Mouse (Mus musculus) midbrain, postnatal 0 days (tissue): Measurements from ENCODE around the gene Vmn2r8. TPM values are rescaled to one million over a fixed set of nuclear protein-coding genes. Genes with fewer than 3 reads are reported as not detected.
A peak's percentile ranks its signal among the peaks of the same experiment; 100 is the strongest.
"Not testable (repeated sequence)": the region's sequence is repeated elsewhere in the genome, so short reads cannot be mapped to it uniquely, and the experiment has no call there.

Experiments
- ATAC-seq: fragments of 200-750 bp; cut with Nextera tagmentation; 2 replicates; pipeline ENCODE4 v1.8.0; 2017; ENCODE audit warnings: moderate number of reproducible peaks, mild to moderate bottlenecking, moderate TSS enrichment, moderate library complexity; ENCODE audit not compliant: low FRiP score
- DNase-seq: peaks from one replicate; pipeline ENCODE4 v3.0.0-alpha.2; 2015; ENCODE audit warnings: low spot score
- H3K27ac ChIP-seq: fragments of 300-500 bp; sonication (generic); 2 replicates; pipeline ENCODE4 v1.5.1; 2014; ENCODE audit warnings: low read depth, mild to moderate bottlenecking, low read length, mixed read lengths
- H3K27me3 ChIP-seq: fragments of 300-500 bp; sonication (generic); 2 replicates; pipeline ENCODE4 v1.6.1; 2014; ENCODE audit warnings: low read length, control low read depth, mixed read lengths; ENCODE audit not compliant: insufficient read depth
- H3K36me3 ChIP-seq: fragments of 300-500 bp; sonication (generic); 2 replicates; pipeline ENCODE4 v1.6.1; 2014; ENCODE audit warnings: low read length, control low read depth, mixed read lengths; ENCODE audit not compliant: insufficient read depth
- H3K4me1 ChIP-seq: fragments of 300-500 bp; sonication (generic); 2 replicates; pipeline ENCODE4 v1.6.1; 2014; ENCODE audit warnings: mild to moderate bottlenecking, control low read depth, antibody characterized with exemption, low read length, mixed read lengths; ENCODE audit not compliant: insufficient read depth
- H3K4me2 ChIP-seq: fragments of 300-500 bp; sonication (generic); 2 replicates; pipeline ENCODE4 v1.6.1; 2014; ENCODE audit warnings: low read depth, mild to moderate bottlenecking, low read length, mixed read lengths; ENCODE audit not compliant: poor library complexity, severe bottlenecking
- H3K4me3 ChIP-seq: fragments of 300-500 bp; sonication (generic); 2 replicates; pipeline ENCODE4 v1.5.1; 2014; ENCODE audit warnings: low read depth, mild to moderate bottlenecking, low read length, moderate library complexity
- H3K9ac ChIP-seq: fragments of 300-500 bp; sonication (generic); replicated peaks from 2 replicates; pipeline ENCODE4 v1.6.1; 2014; ENCODE audit warnings: mild to moderate bottlenecking, low read length, moderate library complexity, mixed read lengths; ENCODE audit not compliant: poor library complexity, severe bottlenecking
- H3K9me3 ChIP-seq: fragments of 300-500 bp; sonication (generic); 2 replicates; pipeline ENCODE4 v1.6.1; 2016; ENCODE audit warnings: low read length, control low read depth
- CTCF ChIP-seq: IDR thresholded peaks from 2 replicates; pipeline ENCODE4 v1.5.1; 2016; ENCODE audit warnings: antibody characterized with exemption, mild to moderate bottlenecking
- WGBS: fragments of 180-500 bp; shearing (Covaris S2); extraction: QIAGEN DNeasy Blood & Tissue Kit; methylation state at CpG from one replicate; pipeline ENCODE4 v1.1.7; 2014; 5-methylcytosine and 5-hydroxymethylcytosine counted together
- polyA plus RNA-seq: library from polyadenylated mRNA; unstranded; fragments of >200 nt; fragmentation: Nextera tagmentation; extraction: Ambion mirVana; gene quantifications from 2 replicates; pipeline ENCODE4 v1.2.1, GENCODE M21; 2015
- total RNA-seq: library from RNA; depleted of rRNA; stranded (reverse); fragments of >200 nt; gene quantifications from 2 replicates; pipeline ENCODE4 v1.2.3, GENCODE M21; 2014

Gene Vmn2r8
- total and polyA plus RNA-seq, 2 experiments from 2014 or later, result not detected

DNA sequence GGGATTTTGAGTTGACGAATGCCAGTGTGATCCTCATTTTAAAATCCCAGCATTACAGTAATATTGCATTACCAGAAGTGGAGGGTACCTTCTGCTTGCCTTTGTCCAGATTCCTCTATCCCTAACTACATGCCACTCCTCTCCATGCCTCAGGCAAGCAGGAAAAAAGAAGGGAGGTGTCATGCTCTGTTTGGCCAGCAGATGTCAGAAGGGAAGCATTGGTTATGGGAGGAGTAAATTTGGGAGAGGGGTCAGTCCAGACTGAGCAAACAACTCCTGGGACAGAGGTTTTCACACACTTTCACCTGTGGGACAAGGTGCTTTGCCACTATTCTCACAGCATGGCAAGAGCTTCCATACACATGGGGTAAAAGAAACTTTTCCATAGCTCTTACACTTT lies 18.3 kb downstream of the Vmn2r8 start:
- not testable (repeated sequence) for H3K9me3 ChIP-seq, H3K27ac ChIP-seq, DNase-seq, H3K36me3 ChIP-seq, H3K4me3 ChIP-seq, H3K9ac ChIP-seq, H3K4me1 ChIP-seq, ATAC-seq, H3K27me3 ChIP-seq, H3K4me2 ChIP-seq
- peak; percentile 68 for TF ChIP-seq CTCF
- WGBS, result 32% methylated on average over 1 of the region's 1 CpGs

DNA sequence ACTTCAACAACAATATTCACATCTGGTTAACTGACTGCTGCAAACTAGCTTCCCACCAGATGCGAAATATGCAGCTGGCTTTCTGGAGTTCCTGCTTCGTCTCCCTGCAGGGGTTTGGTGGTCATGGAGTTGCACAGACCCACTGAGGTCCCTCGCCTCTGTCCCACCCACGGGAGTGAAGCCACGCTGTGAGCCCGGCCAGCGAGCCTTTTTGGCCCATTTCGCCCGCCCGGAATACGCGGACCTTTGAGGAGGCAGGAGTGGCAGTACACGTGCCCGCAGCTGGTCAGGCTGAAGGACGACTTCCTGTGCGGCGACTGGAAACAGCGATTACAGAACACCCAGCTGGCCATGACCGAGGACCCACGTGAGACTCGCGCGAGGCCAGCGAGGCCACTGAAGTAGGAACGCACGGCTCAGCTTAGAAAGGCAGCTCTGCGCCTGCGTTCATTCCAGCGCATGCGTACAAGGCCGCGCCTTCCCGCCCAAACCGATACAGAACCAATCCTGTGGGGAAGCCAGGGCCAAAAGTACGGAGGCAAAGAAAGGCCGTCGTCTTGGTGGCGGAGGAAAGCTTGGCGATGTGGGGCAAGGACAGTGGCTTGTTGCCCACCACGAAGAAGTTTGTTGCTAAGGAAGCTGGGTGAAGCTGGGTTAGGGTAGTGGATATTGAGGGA lies 33.9 kb downstream of the Vmn2r8 start, which contains the start of gene Rnf212:
Gene Rnf212, minus strand, starts transcription at position 353 of the 677 bp plus-strand sequence.
- ATAC-seq (no peak), DNase-seq (no peak)
- no peak within 1 kb of the TSS for H3K4me2 ChIP-seq
- no peak for TF ChIP-seq CTCF
- no peak within 1 kb of the TSS for H3K4me3 ChIP-seq
- H3K9me3 ChIP-seq, result no peaks in the 10 kb centered on the region
- no peaks in the 10 kb centered on the region for H3K27me3 ChIP-seq
- no peak within 1 kb of the TSS for H3K27ac ChIP-seq
- H3K9ac ChIP-seq, result no peak within 1 kb of the TSS
- H3K4me1 ChIP-seq, result no peaks in the 10 kb centered on the region
- H3K36me3 ChIP-seq, result no peaks in the 10 kb centered on the region
- 80% methylated on average over 40 of the region's 40 CpGs for WGBS

DNA sequence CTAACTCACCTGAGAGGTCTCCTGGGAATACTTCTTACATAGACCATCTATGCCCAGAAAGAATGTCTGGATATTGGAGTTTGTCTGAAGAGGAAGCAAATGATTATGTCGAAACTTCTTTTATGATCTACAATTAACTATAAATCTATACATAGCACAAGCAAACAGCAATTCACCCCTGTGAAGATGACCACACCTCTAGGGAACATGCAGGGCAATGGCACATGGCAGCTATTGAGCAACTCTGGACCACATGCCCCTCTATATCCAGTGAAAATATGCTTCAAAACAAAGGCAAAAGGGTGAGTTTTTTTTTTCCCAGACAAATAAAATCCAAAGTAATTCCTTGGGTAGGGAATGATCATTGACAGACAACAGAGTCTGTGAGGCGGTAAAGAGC lies 48.6 kb downstream of the Vmn2r8 start:
- no peak for ATAC-seq
- Histone ChIP-seq H3K4me2 (no peak overlapping the region), H3K36me3 (no peaks in the 10 kb centered on the region), H3K4me3 (no peak overlapping the region), H3K27me3 (no peaks in the 10 kb centered on the region), H3K4me1 (no peaks in the 10 kb centered on the region), H3K9me3 (no peaks in the 10 kb centered on the region), H3K27ac (no peak overlapping the region), H3K9ac (no peak overlapping the region)
- no peak for TF ChIP-seq CTCF
- DNase-seq, result no peak
- 88% methylated on average over 2 of the region's 2 CpGs for WGBS

DNA sequence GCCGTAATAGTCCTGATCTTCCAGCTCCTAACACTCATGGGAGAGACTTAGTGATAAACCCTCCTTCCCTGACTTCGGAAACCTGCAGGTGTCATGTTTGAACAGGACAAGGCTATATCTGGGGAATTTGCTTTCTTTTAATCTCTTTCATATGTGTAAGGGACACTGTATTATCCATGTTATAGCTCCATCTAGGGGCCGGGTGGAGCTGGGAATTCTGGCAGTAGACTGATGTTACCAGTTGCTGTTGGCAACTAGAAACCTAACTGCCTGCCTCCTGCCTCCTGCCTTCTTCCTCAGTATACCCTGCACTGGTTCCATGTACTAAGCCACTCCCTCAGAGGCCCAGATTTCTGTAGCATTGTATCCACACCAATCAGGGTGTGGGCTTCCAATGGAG lies 50.3 kb downstream of the Vmn2r8 start:
- no peak for ATAC-seq
- Histone ChIP-seq H3K9me3 (no peaks in the 10 kb centered on the region), H3K4me3 (no peak overlapping the region), H3K36me3 (no peaks in the 10 kb centered on the region), H3K4me2 (no peak overlapping the region), H3K4me1 (no peaks in the 10 kb centered on the region), H3K27ac (no peak overlapping the region), H3K9ac (no peak overlapping the region), H3K27me3 (no peaks in the 10 kb centered on the region)
- 65% methylated on average over 3 of the region's 3 CpGs for WGBS
- peak; percentile 32; the same call in 1 of the 2 replicates for TF ChIP-seq CTCF
- DNase-seq, result peak; percentile 4

DNA sequence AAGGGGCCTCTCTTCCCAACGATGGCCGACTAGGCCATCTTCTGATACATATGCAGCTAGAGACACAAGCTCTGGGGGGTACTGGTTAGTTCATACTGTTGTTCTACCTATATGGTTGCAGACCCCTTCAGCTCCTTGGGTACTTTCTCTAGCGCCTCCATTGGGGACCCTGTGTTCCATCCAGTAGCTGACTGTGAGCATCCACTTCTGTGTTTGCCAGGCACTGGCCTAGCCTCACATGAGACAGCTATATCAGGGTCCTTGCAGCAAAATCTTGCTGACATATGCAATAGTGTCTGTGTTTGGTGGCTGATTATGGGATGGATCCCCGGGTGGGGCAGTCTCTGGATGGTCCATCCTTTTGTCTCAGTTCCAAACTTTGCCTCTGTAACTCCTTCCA lies 57.4 kb downstream of the Vmn2r8 start:
- not testable (repeated sequence) for DNase-seq, H3K4me2 ChIP-seq, H3K4me1 ChIP-seq, H3K27ac ChIP-seq, H3K9ac ChIP-seq, H3K9me3 ChIP-seq, H3K4me3 ChIP-seq, ATAC-seq, H3K36me3 ChIP-seq, H3K27me3 ChIP-seq
- WGBS, result 88% methylated on average over 4 of the region's 4 CpGs

DNA sequence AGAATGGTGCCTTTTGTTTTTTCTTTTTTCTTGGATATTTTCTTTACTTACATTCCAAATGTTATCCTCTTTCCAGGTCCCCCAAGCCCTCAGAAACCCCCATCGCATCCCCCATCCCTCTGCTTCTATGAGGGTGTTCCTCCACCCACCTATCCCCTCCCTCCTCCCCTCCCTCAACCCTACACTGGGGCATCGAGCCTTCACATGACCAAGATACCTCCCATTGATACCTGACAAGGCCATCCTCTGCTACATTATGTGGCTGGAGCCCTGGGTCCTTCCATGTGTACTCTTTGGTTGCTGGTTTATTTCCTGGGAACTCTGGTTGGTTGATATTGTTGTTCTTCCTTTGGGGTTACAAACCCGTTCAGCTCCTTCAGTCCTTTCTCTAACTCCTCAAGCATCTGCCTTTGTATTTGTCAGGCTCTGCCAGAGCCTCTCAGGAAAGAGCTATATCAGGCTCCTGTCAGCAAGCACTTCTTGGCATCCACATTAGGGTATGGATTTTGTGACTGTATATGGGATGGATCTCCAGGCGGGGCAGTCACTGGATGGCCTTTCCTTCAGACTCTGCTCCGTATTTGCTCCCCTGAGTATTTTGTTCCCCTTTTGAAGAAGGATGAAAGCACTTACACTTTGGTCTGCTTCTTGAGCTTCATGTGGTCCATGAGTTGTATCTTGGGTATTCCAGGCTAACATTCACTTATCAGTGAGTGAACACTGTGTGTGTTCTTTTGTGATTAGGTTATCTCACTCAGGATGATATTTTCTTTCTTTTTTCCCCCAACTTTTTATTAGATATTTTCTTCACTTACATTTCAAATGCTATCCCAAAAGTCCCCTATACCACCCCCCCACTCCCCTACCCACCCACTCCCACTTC lies 58.1 kb downstream of the Vmn2r8 start:
- no peak for ATAC-seq

More for the DNA sequence above, 58.1 kb downstream of the Vmn2r8 start:
- Histone ChIP-seq H3K4me2 (no peak overlapping the region), H3K4me1 (no peaks in the 10 kb centered on the region), H3K9me3 (no peaks in the 10 kb centered on the region), H3K4me3 (no peak overlapping the region), H3K27ac (no peak overlapping the region), H3K9ac (no peak overlapping the region), H3K36me3 (no peaks in the 10 kb centered on the region), H3K27me3 (no peaks in the 10 kb centered on the region)
- DNase-seq, result no peak
- no peak for TF ChIP-seq CTCF
- WGBS, result 82% methylated on average over 5 of the region's 5 CpGs
